Comparison of ENCODE assay signal across 17 mouse cellular contexts in genomic region chr14:20371854-20372253, GRCm38 (mm10).
"Had no signal": no experiment of that assay in that cellular context is flagged by ENCODE, and none has a peak within 500 bp of the region (broad histone marks: within the 10 kb centered on the region; RNA-seq: fewer than 3 reads in every experiment).

No protein-coding gene starts in this region.

- H3K27ac ChIP-seq: midbrain, embryonic 10.5 days; midbrain, embryonic 12.5 days; neural tube, embryonic 13.5 days; neural tube, embryonic 15.5 days; stomach, embryonic 15.5 days; stomach, postnatal 0 days had no signal

- DNase-seq: lung, adult 18-20 months; lung, embryonic 14.5 days; lung, postnatal 10 days; lung, postnatal 4 days; midbrain, embryonic 14.5 days; right cerebral cortex, postnatal 14 days; spleen, adult 18-20 months; thymus, adult 2 months; thymus, postnatal 25 days; thymus, postnatal 4 days had no signal

- H3K4me1 ChIP-seq: midbrain, embryonic 10.5 days; midbrain, embryonic 12.5 days; neural tube, embryonic 13.5 days; neural tube, embryonic 15.5 days; stomach, embryonic 15.5 days had no signal

- H3K4me3 ChIP-seq: midbrain, embryonic 10.5 days; midbrain, embryonic 12.5 days; myocyte; neural tube, embryonic 13.5 days; neural tube, embryonic 15.5 days; stomach, embryonic 15.5 days had no signal

- H3K27me3 ChIP-seq: midbrain, embryonic 12.5 days; neural tube, embryonic 13.5 days; neural tube, embryonic 15.5 days; stomach, embryonic 15.5 days had no signal
